Mouse (Mus musculus) bone marrow macrophage, adult 2 months (primary cell): ENCODE data around the gene Sec22a.

Source experiments
- CTCF ChIP-seq: IDR thresholded peaks from 2 replicates; pipeline ENCODE4 v1.5.1; 2012; ENCODE audit warnings: low read depth, mild to moderate bottlenecking, low read length, moderate library complexity
- POLR2A ChIP-seq: IDR thresholded peaks from 2 replicates; pipeline ENCODE4 v1.6.1; 2012; ENCODE audit warnings: mild to moderate bottlenecking, low read depth, low read length, borderline replicate concordance

- TF ChIP-seq CTCF (no peak), POLR2A (no peak)
Measured at GRCm38 (mm10) chr16:35316856-35317264, 46.9 kb downstream of the Sec22a start.
